Mouse (Mus musculus) hindbrain, embryonic 15.5 days (tissue): Measurements from ENCODE around the gene Txnrd1. TPM values are rescaled to one million over a fixed set of nuclear protein-coding genes. Genes with fewer than 3 reads are reported as not detected.

Experiments used
- ATAC-seq: fragments of 200-750 bp; cut with Nextera tagmentation; 2 replicates; pipeline ENCODE4 v1.8.0; 2017; ENCODE audit warnings: low read depth, moderate number of reproducible peaks, moderate TSS enrichment; ENCODE audit not compliant: low FRiP score
- H3K27ac ChIP-seq: fragments of 300-500 bp; sonication (generic); replicated peaks from 2 replicates; pipeline ENCODE4 v1.5.1; 2015; ENCODE audit warnings: mild to moderate bottlenecking, inconsistent platforms
- H3K27me3 ChIP-seq: fragments of 300-500 bp; sonication (generic); 2 replicates; pipeline ENCODE4 v1.6.1; 2015; ENCODE audit warnings: control low read depth, inconsistent platforms
- H3K36me3 ChIP-seq: fragments of 300-500 bp; sonication (generic); 2 replicates; pipeline ENCODE4 v1.6.1; 2015; ENCODE audit warnings: control low read depth, inconsistent platforms
- H3K4me1 ChIP-seq: fragments of 300-500 bp; sonication (generic); replicated peaks from 2 replicates; pipeline ENCODE4 v1.6.1; 2015; ENCODE audit warnings: control low read depth, inconsistent platforms
- H3K4me2 ChIP-seq: fragments of 300-500 bp; sonication (generic); 2 replicates; pipeline ENCODE4 v1.6.1; 2015; ENCODE audit warnings: moderate library complexity, mild to moderate bottlenecking, inconsistent platforms
- H3K4me3 ChIP-seq: fragments of 300-500 bp; sonication (generic); 2 replicates; pipeline ENCODE4 v1.5.1; 2015; ENCODE audit warnings: mild to moderate bottlenecking, inconsistent platforms
- H3K9ac ChIP-seq: fragments of 300-500 bp; sonication (generic); 2 replicates; pipeline ENCODE4 v1.6.1; 2015; ENCODE audit warnings: inconsistent platforms
- H3K9me3 ChIP-seq: fragments of 300-500 bp; sonication (generic); 2 replicates; pipeline ENCODE4 v1.6.1; 2016; ENCODE audit warnings: control low read depth, inconsistent platforms
- WGBS: fragments of 180-500 bp; shearing (Covaris S2); methylation state at CpG from one replicate; pipeline ENCODE4 v1.1.7; 2015; 5-methylcytosine and 5-hydroxymethylcytosine counted together
- polyA plus RNA-seq: library from polyadenylated mRNA; unstranded; fragments of >200 nt; fragmentation: Nextera tagmentation; extraction: Ambion mirVana; gene quantifications from 2 replicates; pipeline ENCODE4 v1.2.1, GENCODE M21; 2015

Txnrd1 gene
- polyA plus RNA-seq = 103 and 105 TPM in 2 replicates

DNA sequence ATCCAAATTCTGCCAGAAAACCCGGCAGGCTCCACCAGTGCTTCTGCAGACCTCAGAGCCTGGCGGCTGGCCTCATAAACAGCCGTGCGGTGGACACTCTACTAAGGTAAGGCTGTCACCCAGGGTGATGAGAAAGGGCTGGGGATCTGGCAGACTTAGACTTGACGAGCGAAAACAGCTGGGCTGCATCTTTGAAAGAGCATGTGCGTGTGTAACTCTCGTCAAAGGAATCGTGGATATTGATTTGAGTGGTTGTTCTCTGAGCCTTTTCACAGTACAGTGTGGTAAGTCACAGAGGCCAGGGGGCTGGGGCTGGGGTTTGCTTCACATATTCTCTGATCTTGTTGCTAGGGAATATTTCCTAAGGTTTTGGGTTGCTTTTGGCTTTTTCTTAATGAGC, at the start of gene Txnrd1:
Txnrd1 (plus strand) TSS at position 26 of the 400 bp plus-strand sequence.
- no peaks in the 10 kb centered on the region for H3K4me1 ChIP-seq
- 67% methylated on average over 9 of the region's 9 CpGs for WGBS
- H3K4me2 ChIP-seq = no peak within 1 kb of the TSS

DNA sequence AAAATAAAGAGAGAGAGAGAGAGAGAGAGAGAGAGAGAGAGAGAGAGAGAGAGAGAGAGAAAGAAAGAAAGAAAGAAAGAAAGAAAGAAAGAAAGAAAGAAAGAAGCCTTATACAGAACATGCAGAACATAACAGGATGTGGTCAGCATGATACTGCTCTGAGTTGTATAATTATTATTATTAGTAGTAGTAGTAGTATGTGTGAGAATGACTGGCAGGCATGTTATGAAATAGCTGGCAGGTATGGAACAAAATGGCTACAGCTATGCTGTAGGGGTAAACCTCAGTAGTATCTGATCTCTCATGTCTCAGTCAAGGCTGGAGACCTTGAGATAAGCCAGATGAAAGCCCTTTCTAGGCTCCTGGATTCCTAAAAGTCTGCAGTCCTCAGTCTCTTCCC, 44.6 kb upstream of the Txnrd1 start:
- ATAC-seq = no peak
- Histone ChIP-seq H3K27me3 (no peaks in the 10 kb centered on the region), H3K27ac (no peak overlapping the region), H3K4me2 (no peak overlapping the region), H3K4me3 (no peak overlapping the region), H3K36me3 (no peaks in the 10 kb centered on the region), H3K4me1 (no peaks in the 10 kb centered on the region), H3K9me3 (no peaks in the 10 kb centered on the region), H3K9ac (no peak overlapping the region)

More for the DNA sequence above, at the start of gene Txnrd1:
- H3K27me3 ChIP-seq = no peaks in the 10 kb centered on the region
- H3K9me3 ChIP-seq = no peaks in the 10 kb centered on the region
- no peak within 1 kb of the TSS for H3K4me3 ChIP-seq
- no peak within 1 kb of the TSS for H3K9ac ChIP-seq
- no peaks in the 10 kb centered on the region for H3K36me3 ChIP-seq
- no peak within 1 kb of the TSS for H3K27ac ChIP-seq
- ATAC-seq = no peak

DNA sequence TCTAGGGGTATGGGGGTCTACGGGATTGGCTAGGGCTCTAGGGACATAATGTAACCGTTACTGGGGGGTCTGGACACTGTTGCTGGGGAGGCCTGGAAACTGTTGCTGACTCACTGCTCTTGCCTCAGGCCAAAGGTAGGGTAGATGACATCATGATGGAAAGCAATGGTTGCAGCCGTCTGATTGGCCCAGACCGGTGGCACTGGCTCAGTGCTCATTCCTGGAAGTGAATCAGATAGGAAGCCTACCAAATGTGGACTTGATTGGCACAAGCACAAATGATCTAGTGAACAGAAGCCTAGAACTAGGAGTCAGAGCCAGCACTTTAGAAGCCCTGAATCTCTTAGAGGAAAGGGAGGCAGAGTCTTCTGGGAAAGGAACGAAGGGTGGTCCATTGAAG, 43.2 kb upstream of the Txnrd1 start:
- no peak for ATAC-seq

DNA sequence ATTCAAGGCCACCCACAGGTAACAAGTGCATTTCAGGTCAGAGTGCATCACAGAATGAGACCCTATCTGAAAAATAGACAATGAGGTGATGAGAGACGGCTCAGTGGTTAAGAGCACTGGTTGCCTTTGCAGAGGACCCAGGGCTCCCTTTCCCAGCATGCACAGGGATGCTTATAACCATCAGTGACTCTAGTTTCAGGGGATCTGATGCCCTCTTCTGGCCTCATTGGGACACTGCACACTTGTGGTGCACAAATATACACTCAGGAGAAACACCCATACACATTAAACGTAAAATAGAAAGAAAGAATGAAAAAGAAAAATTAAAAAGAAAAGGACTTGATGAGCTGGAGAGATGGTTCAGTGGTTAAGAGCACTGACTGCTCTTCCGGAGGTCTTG, 42.0 kb upstream of the Txnrd1 start:
- WGBS = 92% methylated on average over 3 of the region's 3 CpGs
- H3K4me2 ChIP-seq = no peak overlapping the region
- H3K36me3 ChIP-seq = no peaks in the 10 kb centered on the region
- no peaks in the 10 kb centered on the region for H3K27me3 ChIP-seq
- no peak overlapping the region for H3K4me3 ChIP-seq
- ATAC-seq = no peak
- H3K4me1 ChIP-seq = peaks cover 9% of the 10 kb centered on the region; the same call in 1 of the 2 replicates
- H3K9me3 ChIP-seq = no peaks in the 10 kb centered on the region
- H3K27ac ChIP-seq = no peak overlapping the region
- H3K9ac ChIP-seq = no peak overlapping the region

More for the DNA sequence above, 43.2 kb upstream of the Txnrd1 start:
- H3K9ac ChIP-seq = no peak overlapping the region
- no peak overlapping the region for H3K4me3 ChIP-seq
- H3K4me2 ChIP-seq = no peak overlapping the region
- H3K27ac ChIP-seq = no peak overlapping the region
- no peaks in the 10 kb centered on the region for H3K36me3 ChIP-seq
- H3K4me1 ChIP-seq = peaks cover 5% of the 10 kb centered on the region; the same call in 1 of the 2 replicates
- H3K9me3 ChIP-seq = no peaks in the 10 kb centered on the region
- no peaks in the 10 kb centered on the region for H3K27me3 ChIP-seq
- 90% methylated on average over 5 of the region's 5 CpGs for WGBS

DNA sequence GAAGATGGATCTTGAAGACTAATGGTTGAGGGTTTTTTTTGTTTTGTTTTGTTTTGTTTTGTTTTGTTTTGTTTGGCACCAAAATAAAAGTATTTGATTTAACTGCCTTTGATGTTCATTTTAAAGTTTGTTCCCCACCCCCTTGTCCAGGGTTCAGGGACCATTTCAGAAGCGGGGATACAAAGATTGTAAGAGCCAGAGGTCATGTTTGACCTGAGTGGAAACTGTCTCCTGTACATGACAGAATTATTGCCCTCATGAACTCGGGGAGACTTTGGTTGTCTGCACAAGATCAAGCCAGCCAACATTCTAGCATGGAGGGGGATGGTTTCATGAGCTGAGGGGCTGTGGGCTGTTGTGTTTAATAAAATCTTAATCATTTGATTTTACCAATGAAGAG, 41.4 kb upstream of the Txnrd1 start:
- H3K4me3 ChIP-seq = no peak overlapping the region
- no peak overlapping the region for H3K4me2 ChIP-seq
- ATAC-seq = no peak
- no peak overlapping the region for H3K27ac ChIP-seq
- H3K9ac ChIP-seq = no peak overlapping the region
- WGBS = 72% methylated on average over 2 of the region's 2 CpGs
- H3K27me3 ChIP-seq = no peaks in the 10 kb centered on the region
- H3K4me1 ChIP-seq = peaks cover 9% of the 10 kb centered on the region; the same call in 1 of the 2 replicates
- H3K36me3 ChIP-seq = no peaks in the 10 kb centered on the region
- H3K9me3 ChIP-seq = no peaks in the 10 kb centered on the region

DNA sequence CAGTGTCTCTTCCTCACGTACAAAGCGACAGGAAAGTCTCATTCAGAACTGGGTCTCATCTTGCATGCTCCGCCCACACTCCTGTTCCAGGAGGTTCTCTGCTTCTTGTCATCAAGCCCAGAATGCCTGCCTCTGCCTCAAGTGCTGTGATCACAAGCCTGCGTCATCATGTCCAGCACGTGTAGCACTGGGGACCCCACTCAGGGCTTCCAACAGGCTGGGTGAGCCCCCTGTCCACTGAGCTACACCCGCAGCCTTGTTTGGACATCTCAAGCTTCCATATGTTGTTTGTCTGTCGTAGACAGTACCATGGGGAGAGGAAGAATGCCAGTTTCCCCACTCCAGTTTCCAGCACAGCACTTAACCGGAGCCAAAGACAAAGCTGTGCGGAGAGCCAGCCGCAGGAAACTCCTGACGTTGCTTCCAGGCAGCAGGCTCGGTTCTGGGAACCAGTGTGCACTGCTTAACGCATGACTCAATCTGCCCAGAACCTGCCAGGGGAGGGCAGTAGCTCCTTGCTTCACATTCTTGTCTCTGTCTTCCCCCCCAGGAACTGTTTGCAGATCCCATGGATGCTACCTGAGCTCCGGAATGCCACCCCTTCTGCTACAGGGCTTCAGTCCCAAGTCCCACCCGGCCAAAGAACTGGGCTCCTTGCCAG, 38.5 kb upstream of the Txnrd1 start:
- no peak overlapping the region for H3K9ac ChIP-seq
- H3K27me3 ChIP-seq = no peaks in the 10 kb centered on the region
- H3K9me3 ChIP-seq = no peaks in the 10 kb centered on the region
- no peaks in the 10 kb centered on the region for H3K36me3 ChIP-seq
- H3K4me1 ChIP-seq = peaks cover 9% of the 10 kb centered on the region; the same call in 1 of the 2 replicates
- 37% methylated on average over 15 of the region's 15 CpGs for WGBS
- ATAC-seq = peak; percentile 83
- H3K4me3 ChIP-seq = no peak overlapping the region
- H3K27ac ChIP-seq = no peak overlapping the region; the same call in 1 of the 2 replicates
- peak overlapping the region; percentile 43 for H3K4me2 ChIP-seq

DNA sequence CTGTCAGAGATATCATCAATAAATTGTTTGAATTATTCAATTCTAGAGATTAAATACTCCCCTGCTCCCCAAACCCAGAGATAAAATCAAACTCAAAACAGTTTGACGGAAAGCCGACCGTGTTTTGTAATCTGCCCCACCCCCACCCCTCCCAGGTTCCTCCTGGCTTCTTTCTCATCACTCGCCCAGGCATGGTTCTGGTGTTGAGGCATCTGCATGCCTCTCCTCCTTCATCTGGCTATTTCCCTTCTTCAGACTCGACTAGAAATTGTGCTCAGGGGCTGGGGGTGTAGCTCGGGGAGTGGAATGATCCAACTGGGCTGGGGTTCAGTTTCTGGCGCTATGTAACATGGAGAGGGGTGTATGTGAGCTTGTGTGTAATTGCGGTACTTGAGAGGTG, 38.0 kb upstream of the Txnrd1 start:
- Histone ChIP-seq H3K4me1 (peaks cover 9% of the 10 kb centered on the region; the same call in 1 of the 2 replicates), H3K9ac (no peak overlapping the region), H3K27me3 (no peaks in the 10 kb centered on the region), H3K4me3 (no peak overlapping the region), H3K36me3 (no peaks in the 10 kb centered on the region), H3K4me2 (peak overlapping the region; percentile 43), H3K27ac (no peak overlapping the region), H3K9me3 (no peaks in the 10 kb centered on the region)
- WGBS = 46% methylated on average over 8 of the region's 8 CpGs
- ATAC-seq = 0 out of 2 replicates have a peak, but pooled peaks have one; percentile 30

DNA sequence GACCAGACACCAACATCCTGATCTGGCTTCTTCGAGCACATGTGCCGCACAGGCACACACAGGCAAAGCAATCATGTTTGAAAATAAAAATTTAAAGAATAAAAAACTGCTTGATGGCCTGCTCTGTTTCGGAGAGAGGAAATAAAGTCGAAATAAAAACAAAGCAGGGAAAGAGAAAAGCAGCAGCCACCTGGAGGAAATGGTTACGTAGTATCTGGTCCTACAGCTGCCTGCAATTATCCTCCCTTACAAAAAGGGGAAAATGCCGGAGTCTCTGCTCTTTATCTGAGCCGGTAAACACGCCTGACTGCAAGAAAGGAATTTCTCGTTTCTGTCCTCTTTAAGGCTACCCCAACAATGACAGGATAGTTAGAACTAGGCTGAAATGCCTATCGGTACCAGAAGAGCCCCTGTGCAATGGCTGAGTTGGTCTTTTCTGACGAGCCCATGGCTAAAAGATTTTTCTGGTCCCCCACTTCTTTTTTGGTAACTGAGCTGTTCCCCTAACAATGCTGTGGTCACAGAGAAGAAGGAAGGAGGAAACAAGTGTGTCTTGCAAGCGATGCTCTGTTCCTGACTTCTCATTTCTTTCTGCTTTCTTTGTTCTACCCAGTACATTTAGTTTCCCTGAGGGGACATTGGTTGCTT, 37.2 kb upstream of the Txnrd1 start:
- no peaks in the 10 kb centered on the region for H3K27me3 ChIP-seq
- WGBS = 45% methylated on average over 12 of the region's 12 CpGs
- H3K4me1 ChIP-seq = peaks cover 9% of the 10 kb centered on the region; the same call in 1 of the 2 replicates
- ATAC-seq = no peak
- H3K4me2 ChIP-seq = no peak overlapping the region
- H3K27ac ChIP-seq = no peak overlapping the region
- H3K36me3 ChIP-seq = no peaks in the 10 kb centered on the region
- no peak overlapping the region for H3K9ac ChIP-seq
- H3K4me3 ChIP-seq = no peak overlapping the region
- H3K9me3 ChIP-seq = no peaks in the 10 kb centered on the region

DNA sequence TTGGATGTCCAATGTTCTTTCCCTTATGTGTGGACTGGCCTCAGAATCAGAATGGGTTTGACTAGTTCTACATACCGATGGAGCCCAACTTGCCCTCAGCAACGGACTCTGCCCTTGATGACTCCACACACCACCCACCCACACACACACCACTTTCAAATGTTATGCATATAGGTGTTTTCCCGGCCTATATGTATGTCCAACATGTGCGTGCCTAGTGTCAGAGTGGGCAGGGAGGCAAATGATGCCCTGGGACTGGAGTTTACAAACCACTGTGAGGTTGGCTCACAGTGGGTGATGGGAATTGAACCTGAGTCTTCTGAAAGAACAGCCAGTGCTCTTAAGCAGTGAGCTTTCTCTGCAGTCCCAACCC, 36.6 kb upstream of the Txnrd1 start:
- no peaks in the 10 kb centered on the region for H3K9me3 ChIP-seq
- no peaks in the 10 kb centered on the region for H3K27me3 ChIP-seq
- H3K4me2 ChIP-seq = no peak overlapping the region
- no peak overlapping the region for H3K4me3 ChIP-seq
- peaks cover 9% of the 10 kb centered on the region; the same call in 1 of the 2 replicates for H3K4me1 ChIP-seq
- no peak overlapping the region for H3K9ac ChIP-seq
- WGBS = 90% methylated on average over 4 of the region's 4 CpGs
- no peak overlapping the region for H3K27ac ChIP-seq
- ATAC-seq = no peak
- no peaks in the 10 kb centered on the region for H3K36me3 ChIP-seq

DNA sequence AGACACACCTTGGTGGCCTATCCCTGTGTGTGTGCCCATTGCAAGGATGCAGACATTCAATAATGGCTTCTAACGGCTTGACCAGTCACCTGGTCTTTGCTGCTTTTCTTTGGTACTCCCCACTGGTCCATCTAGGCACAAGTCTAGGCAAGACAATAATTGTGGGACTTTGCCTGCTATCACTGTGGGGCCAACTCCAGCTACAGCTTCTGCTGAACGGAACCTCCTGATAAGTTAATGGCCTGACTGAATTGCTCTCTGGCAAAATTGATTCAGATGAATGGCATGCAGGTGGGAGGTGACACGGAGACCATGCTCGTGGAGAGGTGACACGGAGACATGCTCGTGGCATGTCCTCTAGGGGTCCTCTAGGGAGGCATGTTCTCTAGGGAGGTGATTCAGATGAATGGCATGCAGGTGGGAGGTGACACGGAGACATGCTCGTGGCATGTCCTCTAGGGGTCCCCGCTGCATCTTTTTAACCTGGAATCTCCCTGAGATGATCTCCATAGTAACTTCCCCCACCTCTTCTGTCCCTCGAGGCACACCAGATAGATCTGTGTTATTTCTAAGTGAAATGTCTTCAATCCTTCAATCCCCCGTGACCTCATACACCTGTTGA, 35.3 kb upstream of the Txnrd1 start:
- Histone ChIP-seq H3K4me3 (no peak overlapping the region), H3K9me3 (no peaks in the 10 kb centered on the region), H3K27me3 (no peaks in the 10 kb centered on the region), H3K4me2 (no peak overlapping the region), H3K36me3 (no peaks in the 10 kb centered on the region), H3K9ac (no peak overlapping the region), H3K27ac (no peak overlapping the region), H3K4me1 (peaks cover 9% of the 10 kb centered on the region; the same call in 1 of the 2 replicates)
- 66% methylated on average over 11 of the region's 11 CpGs for WGBS
- ATAC-seq = no peak

DNA sequence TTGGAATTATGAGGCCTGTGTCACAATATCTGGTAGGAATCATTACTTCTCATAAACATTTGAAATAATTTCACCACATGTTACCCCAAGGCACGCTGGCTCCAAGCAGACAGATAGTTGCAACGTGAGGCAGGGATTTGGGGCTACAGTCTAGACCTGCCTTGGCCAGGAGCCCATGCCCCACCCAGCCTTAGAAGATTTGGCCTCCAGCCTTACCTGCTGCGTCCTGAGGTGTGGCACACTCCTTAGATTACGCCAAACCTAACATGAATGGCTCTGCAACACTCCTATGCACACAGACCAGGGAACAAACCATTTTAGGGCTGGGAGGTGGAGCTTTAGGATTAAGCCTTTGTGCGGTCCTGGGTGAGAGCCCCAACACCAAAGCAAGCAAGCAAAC, 33.7 kb upstream of the Txnrd1 start:
- no peak for ATAC-seq

DNA sequence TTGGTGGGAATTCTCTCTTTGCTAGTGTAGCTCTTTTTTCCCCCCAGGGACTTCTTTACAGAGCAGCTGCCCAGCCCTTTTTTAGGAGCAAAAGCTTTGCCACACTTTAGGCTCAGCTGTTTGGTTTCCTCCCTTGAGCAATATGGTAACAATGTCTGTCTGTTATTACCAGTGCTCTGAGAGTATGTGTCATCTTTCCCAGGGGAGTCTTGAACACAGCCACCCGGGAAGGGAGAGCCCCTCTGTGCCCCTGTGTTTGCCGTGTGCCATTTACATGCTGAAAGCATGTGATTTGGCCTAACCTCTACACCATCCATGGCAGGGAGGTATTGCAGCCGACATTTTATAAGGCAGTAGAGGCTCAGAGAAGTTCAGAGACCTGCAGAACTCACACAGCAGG, 29.4 kb upstream of the Txnrd1 start:
- H3K27me3 ChIP-seq = no peaks in the 10 kb centered on the region
- H3K9me3 ChIP-seq = no peaks in the 10 kb centered on the region
- H3K36me3 ChIP-seq = no peaks in the 10 kb centered on the region
- no peak overlapping the region for H3K9ac ChIP-seq
- H3K4me3 ChIP-seq = no peak overlapping the region
- no peak for ATAC-seq
- WGBS = 56% methylated on average over 3 of the region's 3 CpGs
- no peak overlapping the region for H3K4me2 ChIP-seq
- H3K27ac ChIP-seq = no peak overlapping the region
- H3K4me1 ChIP-seq = no peaks in the 10 kb centered on the region

More for the DNA sequence above, 33.7 kb upstream of the Txnrd1 start:
- Histone ChIP-seq H3K4me1 (peaks cover 8% of the 10 kb centered on the region; the same call in 1 of the 2 replicates), H3K27ac (no peak overlapping the region), H3K9me3 (no peaks in the 10 kb centered on the region), H3K4me2 (no peak overlapping the region), H3K9ac (no peak overlapping the region), H3K4me3 (no peak overlapping the region), H3K36me3 (no peaks in the 10 kb centered on the region), H3K27me3 (no peaks in the 10 kb centered on the region)
- 81% methylated on average over 5 of the region's 5 CpGs for WGBS
